Mouse (Mus musculus) embryonic facial prominence, embryonic 14.5 days (tissue): Measurements from ENCODE around the gene Gpr142. TPM values are rescaled to one million over a fixed set of nuclear protein-coding genes. Genes with fewer than 3 reads are reported as not detected.

Source experiments
- ATAC-seq: fragments of 200-750 bp; cut with Nextera tagmentation; 2 replicates; pipeline ENCODE4 v1.8.0; 2017; ENCODE audit warnings: low read depth, moderate number of reproducible peaks, moderate TSS enrichment
- DNase-seq: peaks from one replicate; pipeline ENCODE4 v3.0.0-alpha.2; 2015; ENCODE audit warnings: low spot score
- H3K27ac ChIP-seq: fragments of 300-500 bp; sonication (generic); replicated peaks from 2 replicates; pipeline ENCODE4 v1.5.1; 2014; ENCODE audit warnings: low read depth, mild to moderate bottlenecking, low read length, moderate library complexity
- H3K27me3 ChIP-seq: fragments of 300-500 bp; sonication (generic); replicated peaks from 2 replicates; pipeline ENCODE4 v1.6.1; 2014; ENCODE audit warnings: low read length; ENCODE audit not compliant: control insufficient read depth, insufficient read depth
- H3K36me3 ChIP-seq: fragments of 300-500 bp; sonication (generic); 2 replicates; pipeline ENCODE4 v1.6.1; 2014; ENCODE audit warnings: low read length, mixed read lengths; ENCODE audit not compliant: control insufficient read depth, insufficient read depth
- H3K4me1 ChIP-seq: fragments of 300-500 bp; sonication (generic); 2 replicates; pipeline ENCODE4 v1.6.1; 2014; ENCODE audit warnings: antibody characterized with exemption, low read length; ENCODE audit not compliant: control insufficient read depth, insufficient read depth
- H3K4me2 ChIP-seq: fragments of 300-500 bp; sonication (generic); 2 replicates; pipeline ENCODE4 v1.6.1; 2014; ENCODE audit warnings: low read depth, mild to moderate bottlenecking, low read length, moderate library complexity, mixed read lengths
- H3K4me3 ChIP-seq: fragments of 300-500 bp; sonication (generic); 2 replicates; pipeline ENCODE4 v1.5.1; 2014; ENCODE audit warnings: low read depth, mild to moderate bottlenecking, low read length
- H3K9ac ChIP-seq: fragments of 300-500 bp; sonication (generic); 2 replicates; pipeline ENCODE4 v1.6.1; 2014; ENCODE audit warnings: low read depth, mild to moderate bottlenecking, low read length, moderate library complexity, mixed read lengths
- H3K9me3 ChIP-seq: fragments of 300-500 bp; sonication (generic); 2 replicates; pipeline ENCODE4 v1.6.1; 2016; ENCODE audit warnings: low read length; ENCODE audit not compliant: control insufficient read depth
- WGBS: fragments of 180-500 bp; shearing (Covaris S2); extraction: QIAGEN DNeasy Blood & Tissue Kit; methylation state at CpG from one replicate; pipeline ENCODE4 v1.1.7; 2014; 5-methylcytosine and 5-hydroxymethylcytosine counted together
- polyA plus RNA-seq: library from polyadenylated mRNA; unstranded; fragments of >200 nt; fragmentation: Nextera tagmentation; extraction: Ambion mirVana; gene quantifications from 2 replicates; pipeline ENCODE4 v1.2.1, GENCODE M21; 2014

Gene Gpr142
- polyA plus RNA-seq, result not detected in 2 replicates

GRCm38 (mm10) chr11:114798624-114799023 lies at the start of gene Gpr142:
TSS of gene Gpr142 (plus strand) at chr11:114798924.
- no peak within 1 kb of the TSS for H3K27ac ChIP-seq
- no peak within 1 kb of the TSS for H3K4me3 ChIP-seq
- no peaks in the 10 kb centered on the region for H3K36me3 ChIP-seq
- ATAC-seq (no peak), DNase-seq (no peak)
- H3K4me2 ChIP-seq, result no peak within 1 kb of the TSS
- no peak within 1 kb of the TSS for H3K9ac ChIP-seq
- no peaks in the 10 kb centered on the region for H3K9me3 ChIP-seq
- 0 out of 2 replicates have a peak, but pooled peaks cover 4% of the 10 kb centered on the region for H3K4me1 ChIP-seq
- WGBS, result 93% methylated on average over 3 of the region's 3 CpGs
- peaks cover 7% of the 10 kb centered on the region for H3K27me3 ChIP-seq

GRCm38 (mm10) chr11:114764820-114765818 lies 33.6 kb upstream of the Gpr142 start, which contains the start of gene Kif19a:
TSS of gene Kif19a (plus strand) at chr11:114765388.
- Histone ChIP-seq H3K36me3 (no peaks in the 10 kb centered on the region), H3K27me3 (peaks cover 9% of the 10 kb centered on the region), H3K9ac (peak within 1 kb of the TSS; percentile 45), H3K9me3 (no peaks in the 10 kb centered on the region), H3K4me2 (peak within 1 kb of the TSS; percentile 63), H3K4me3 (peak within 1 kb of the TSS; percentile 41), H3K27ac (no peak within 1 kb of the TSS), H3K4me1 (peaks cover 5% of the 10 kb centered on the region)
- ATAC-seq (peak; percentile 72), DNase-seq (peak; percentile 69)
- 2% methylated on average over 39 of the region's 51 CpGs for WGBS

GRCm38 (mm10) chr11:114769911-114770310 lies 28.8 kb upstream of the Gpr142 start:
- Histone ChIP-seq H3K9ac (no peak overlapping the region), H3K4me1 (peaks cover 5% of the 10 kb centered on the region), H3K9me3 (no peaks in the 10 kb centered on the region), H3K27me3 (peaks cover 9% of the 10 kb centered on the region), H3K27ac (peak overlapping the region; percentile 67), H3K4me2 (no peak overlapping the region), H3K4me3 (no peak overlapping the region), H3K36me3 (no peaks in the 10 kb centered on the region)
- WGBS, result 30% methylated on average over 6 of the region's 6 CpGs
- DNase-seq, result peak; percentile 76
- peak; percentile 71 for ATAC-seq

- Histone ChIP-seq H3K4me3 (no peak overlapping the region), H3K27me3 (no peaks in the 10 kb centered on the region; the same call in 1 of the 2 replicates), H3K36me3 (no peaks in the 10 kb centered on the region), H3K9me3 (no peaks in the 10 kb centered on the region), H3K9ac (no peak overlapping the region), H3K27ac (no peak overlapping the region), H3K4me1 (peaks cover 5% of the 10 kb centered on the region), H3K4me2 (no peak overlapping the region)
- WGBS, result 63% methylated on average over 2 of the region's 2 CpGs
- ATAC-seq, result no peak
- DNase-seq, result no peak
These were observed 26.8 kb upstream of the Gpr142 start for GRCm38 (mm10) chr11:114771896-114772295.

DNA sequence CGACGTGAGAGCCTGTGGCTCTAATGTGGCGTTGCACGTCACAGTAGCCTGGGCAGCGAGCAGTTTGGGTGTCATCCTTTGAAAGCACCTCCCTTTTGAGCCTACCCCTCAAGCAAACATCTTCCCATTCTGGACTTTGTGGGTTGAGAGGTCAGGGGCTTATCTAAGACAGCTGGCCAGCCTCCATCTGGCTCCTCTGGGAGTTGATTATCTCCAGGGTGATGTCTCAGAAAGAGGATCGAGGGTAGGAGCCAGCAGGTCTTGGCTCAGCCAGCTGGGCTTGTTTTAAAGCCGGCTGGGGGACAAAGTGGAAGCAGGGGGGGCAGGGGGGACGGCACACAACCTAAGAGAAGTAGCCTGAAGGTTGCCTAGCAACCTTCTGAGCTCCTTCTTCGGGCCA lies 18.6 kb upstream of the Gpr142 start:
- Histone ChIP-seq H3K4me2 (no peak overlapping the region), H3K36me3 (no peaks in the 10 kb centered on the region), H3K27me3 (peaks cover 5% of the 10 kb centered on the region; the same call in 1 of the 2 replicates), H3K9ac (no peak overlapping the region), H3K4me3 (no peak overlapping the region), H3K27ac (no peak overlapping the region), H3K9me3 (no peaks in the 10 kb centered on the region), H3K4me1 (no peaks in the 10 kb centered on the region)
- DNase-seq (no peak), ATAC-seq (no peak)
- 51% methylated on average over 9 of the region's 9 CpGs for WGBS

DNA sequence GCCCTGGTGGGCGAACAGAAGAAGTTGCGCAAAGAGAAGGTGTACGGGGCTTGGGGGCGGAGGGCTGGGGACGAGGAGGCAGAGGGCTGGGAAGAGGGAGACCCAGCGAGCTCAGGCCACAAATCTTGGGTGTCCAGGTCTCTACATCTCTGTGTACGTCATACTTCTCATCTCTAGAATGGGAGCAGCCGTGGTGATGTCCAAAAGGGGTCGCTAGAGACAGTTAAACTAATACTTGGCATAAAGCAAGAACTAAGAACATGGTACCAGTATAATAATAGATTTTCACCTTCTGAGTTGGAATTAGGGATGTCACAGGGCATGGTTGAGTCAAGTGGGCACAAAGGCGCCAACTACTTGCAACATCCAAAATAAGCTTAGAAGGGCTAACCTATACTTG lies 12.8 kb upstream of the Gpr142 start:
- Histone ChIP-seq H3K27me3 (peaks cover 60% of the 10 kb centered on the region), H3K36me3 (no peaks in the 10 kb centered on the region), H3K4me1 (peaks cover 7% of the 10 kb centered on the region), H3K9ac (no peak overlapping the region), H3K4me2 (peak overlapping the region; percentile 53), H3K9me3 (no peaks in the 10 kb centered on the region), H3K27ac (no peak overlapping the region), H3K4me3 (peak overlapping the region; percentile 25)
- no peak for ATAC-seq
- no peak for DNase-seq
- 50% methylated on average over 10 of the region's 10 CpGs for WGBS

DNA sequence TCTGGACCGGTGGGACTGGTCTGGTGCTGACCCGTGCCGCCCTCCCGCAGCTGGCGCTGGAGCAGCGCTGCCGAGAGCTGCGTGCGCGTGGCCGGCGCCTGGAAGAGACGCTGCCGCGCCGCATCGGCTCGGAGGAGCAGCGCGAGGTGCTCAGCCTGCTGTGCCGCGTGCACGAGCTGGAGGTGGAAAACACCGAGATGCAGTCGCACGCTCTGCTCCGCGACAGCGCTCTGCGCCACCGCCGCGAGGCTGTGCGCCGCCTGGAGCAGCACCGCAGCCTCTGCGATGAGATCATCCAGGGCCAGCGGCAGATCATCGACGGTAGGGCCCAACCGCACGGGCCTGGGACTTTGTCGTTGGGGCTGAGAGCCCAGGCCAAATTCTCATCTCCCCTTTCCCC lies 12.4 kb upstream of the Gpr142 start:
- Histone ChIP-seq H3K4me2 (peak overlapping the region; percentile 53), H3K27ac (no peak overlapping the region), H3K4me3 (peak overlapping the region; percentile 25), H3K9ac (peak overlapping the region; percentile 46; the same call in 1 of the 2 replicates), H3K4me1 (peaks cover 7% of the 10 kb centered on the region), H3K9me3 (no peaks in the 10 kb centered on the region), H3K36me3 (no peaks in the 10 kb centered on the region), H3K27me3 (peaks cover 65% of the 10 kb centered on the region)
- 2% methylated on average over 11 of the region's 43 CpGs for whole genome bisulfite sequencing
- peak; percentile 54 for DNase-seq
- ATAC-seq, result peak; percentile 66

DNA sequence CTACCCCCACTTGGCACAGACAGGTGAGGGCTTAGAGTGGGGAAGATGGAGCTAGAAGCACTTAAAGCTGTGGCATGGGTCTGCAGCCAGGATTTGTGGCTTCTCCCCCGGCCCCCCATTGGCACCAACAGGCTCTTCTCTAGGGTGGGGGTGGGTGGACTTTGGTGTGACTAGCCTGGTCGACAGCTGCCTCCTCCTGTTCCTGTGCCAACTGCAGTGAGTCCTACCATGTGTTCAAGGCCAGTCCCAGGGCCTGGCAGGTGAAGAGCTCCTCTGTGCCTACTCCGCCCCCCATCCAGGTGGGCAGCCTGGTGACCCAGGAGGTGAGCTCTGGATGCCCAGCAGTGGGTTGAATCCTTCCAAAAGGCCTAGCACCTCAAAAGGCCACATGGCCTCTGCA lies 11.1 kb upstream of the Gpr142 start:
- DNase-seq, result no peak
- H3K9ac ChIP-seq, result no peak overlapping the region
- peaks cover 78% of the 10 kb centered on the region for H3K27me3 ChIP-seq
- H3K27ac ChIP-seq, result no peak overlapping the region
- H3K36me3 ChIP-seq, result no peaks in the 10 kb centered on the region
- WGBS, result 84% methylated on average over 3 of the region's 3 CpGs
- peaks cover 7% of the 10 kb centered on the region for H3K4me1 ChIP-seq
- no peak overlapping the region for H3K4me3 ChIP-seq
- H3K9me3 ChIP-seq, result no peaks in the 10 kb centered on the region
- no peak overlapping the region for H3K4me2 ChIP-seq
- ATAC-seq, result no peak
